Mouse (Mus musculus) layer of hippocampus, postnatal 10 days (tissue): ENCODE measurements at regions not wholly inside any gene's neighbourhood (a gene's known extent, or its start where the extent isn't known, plus 50 kb on each side); places are given as distances from the start of the nearest gene placed in this dataset.

Experiments
- DNase-seq, 2 experiments: peaks; one replicate each; pipeline ENCODE4 v3.0.0; 2021; ENCODE audit warnings: low spot score in 2 of 2

DNA sequence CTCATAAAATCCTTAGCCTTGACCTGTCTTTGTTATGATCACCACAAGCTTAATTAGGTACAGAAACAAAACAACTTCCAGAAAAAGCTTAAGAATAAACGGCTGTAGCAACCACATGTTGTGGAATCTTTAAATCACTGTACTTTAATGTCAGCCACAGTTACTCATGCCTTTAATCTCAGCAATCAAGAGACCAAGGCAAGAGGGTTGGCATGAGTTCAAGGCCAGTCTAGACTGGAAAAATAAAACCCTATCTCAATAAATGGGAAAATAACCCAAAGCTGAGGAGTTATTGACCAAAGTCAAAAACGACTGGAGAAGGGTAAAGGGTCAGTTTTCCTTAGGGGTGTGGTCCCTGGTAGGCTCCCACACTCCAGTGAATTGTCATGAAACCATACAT lies 595.2 kb upstream of the Akr1e1 start:
- DNase-seq = no peak

DNA sequence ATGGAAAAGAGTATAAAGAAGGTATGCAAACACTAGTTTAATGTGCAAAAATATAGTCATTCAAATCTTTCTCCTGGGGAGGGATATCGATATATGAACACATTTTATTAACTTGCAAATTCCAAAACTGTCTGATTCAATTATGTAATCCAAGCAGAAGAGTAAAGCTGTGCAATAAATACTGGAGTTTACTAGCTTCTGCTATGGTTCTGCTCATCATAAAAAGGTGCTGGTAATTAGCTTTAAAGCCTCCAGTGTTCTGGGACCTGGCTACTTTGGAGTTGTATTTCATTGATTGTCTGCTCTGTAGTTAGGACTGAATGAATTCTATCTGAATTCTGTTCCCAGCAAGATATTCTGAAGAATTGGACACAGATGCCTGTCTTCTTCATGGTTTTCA lies 602.7 kb upstream of the Akr1e1 start:
- no peak for DNase-seq

GRCm38 (mm10) chr13:5229476-5229875 lies 620.5 kb upstream of the Akr1e1 start:
- DNase-seq = no peak

DNA sequence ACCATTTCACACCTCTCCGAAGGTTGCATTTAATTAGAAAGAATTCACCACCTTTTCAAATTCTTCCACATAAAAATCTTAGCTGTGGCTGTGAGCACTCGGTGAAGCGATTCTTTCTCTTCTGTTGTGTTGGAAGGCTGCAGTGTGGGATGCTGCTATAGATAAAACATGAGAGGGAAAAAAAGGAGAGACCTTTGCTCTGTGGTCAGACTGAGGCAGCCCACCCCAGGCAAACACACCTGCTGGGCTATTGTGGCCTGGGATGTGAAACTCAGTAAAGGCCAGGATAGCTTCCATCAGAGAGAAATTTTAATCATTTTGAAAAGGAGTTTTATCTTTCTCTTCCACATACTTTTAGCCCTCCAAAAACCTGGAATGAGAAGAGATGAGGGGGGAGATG lies 625.3 kb upstream of the Akr1e1 start:
- no peak for DNase-seq

DNA sequence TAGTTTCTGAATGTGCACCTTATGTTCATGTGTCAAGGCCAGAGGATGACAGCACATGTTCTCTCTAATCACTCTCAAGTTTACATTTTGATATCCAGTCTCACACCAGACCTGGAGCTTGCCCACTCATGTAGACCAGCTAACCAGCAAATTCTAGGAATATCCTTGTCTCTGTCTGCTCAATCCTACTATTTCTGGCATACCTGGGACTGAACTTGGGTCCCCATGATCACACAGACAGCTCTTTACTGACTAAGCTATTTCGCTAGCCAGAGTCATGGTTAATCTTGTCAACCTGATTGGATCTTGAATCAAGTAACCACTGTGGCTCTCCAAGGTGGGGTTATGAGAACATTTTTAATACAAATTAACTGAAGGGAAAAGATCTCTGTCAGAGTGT lies 625.9 kb upstream of the Klf6 start:
- DNase-seq = no peak

DNA sequence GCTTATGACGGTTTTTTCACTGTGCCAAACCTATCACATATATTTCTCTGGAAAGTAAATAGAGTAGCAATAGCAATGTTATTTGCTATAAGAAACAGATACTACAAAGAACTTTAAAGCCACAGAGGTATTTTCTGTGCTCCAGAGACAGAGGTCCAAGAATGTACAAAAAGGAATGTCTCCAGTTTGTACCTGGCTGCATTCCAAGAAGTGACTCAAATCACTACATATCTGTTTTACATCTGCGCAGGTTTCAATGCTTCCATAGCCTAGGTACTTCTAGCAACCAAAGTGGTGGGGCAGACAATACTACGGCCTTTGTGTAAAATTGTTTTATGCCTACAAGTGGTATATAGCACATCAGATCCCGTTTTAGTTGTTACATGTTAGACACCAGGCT lies 620.7 kb upstream of the Klf6 start:
- no peak for DNase-seq

DNA sequence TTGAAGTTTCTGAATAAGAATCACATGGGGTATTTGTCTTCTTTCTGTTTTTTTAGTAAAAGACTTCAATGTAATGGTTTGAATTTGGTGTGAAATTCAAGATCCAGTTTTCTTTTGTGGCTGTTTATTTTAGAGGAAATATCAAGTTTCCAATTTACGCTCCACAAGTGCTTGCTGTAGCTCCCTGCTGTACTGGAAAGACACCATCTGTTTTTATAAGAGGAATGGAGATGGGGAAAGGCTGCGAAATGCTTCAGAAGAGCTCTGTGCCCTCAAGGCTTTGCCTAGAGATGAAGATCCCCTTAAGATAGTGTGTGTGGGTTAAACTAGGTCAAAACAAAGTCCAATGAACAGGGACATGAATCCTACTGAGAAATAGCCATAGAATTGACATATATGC lies 618.5 kb upstream of the Klf6 start:
- no peak for DNase-seq

DNA sequence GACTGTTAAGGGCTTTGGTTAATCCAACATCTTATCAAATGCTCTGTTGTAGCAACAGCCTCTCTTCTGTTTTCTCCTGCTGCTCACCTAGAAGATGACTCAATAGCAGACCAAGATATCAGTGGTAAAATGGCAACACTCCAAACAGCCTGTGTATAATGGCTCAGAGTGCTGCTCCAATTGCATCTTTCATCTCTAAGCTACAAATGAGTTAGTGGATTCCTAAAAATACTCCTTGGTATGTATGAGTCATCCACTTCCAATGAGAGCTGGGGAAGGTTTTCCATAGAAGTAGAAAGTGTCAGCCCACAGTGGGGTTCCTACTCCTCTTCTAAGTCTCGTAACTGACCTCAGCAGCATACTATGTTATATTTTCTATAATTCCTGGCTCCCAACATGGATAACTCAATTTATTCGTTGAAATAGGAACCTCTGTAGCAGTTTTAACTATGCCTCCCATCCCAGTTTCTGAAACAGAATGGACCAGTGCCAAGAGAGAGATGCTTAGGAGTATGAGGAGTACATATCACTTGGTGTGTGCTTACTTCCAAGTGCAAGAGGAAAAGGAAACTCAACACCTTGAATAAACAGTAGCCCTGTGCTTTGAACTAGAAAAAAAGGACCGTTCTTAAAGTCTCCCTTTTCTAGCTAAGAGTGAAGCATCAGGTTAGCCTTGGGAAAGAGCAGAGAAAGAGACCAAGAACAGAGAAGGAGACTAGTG lies 612.5 kb upstream of the Klf6 start:
- no peak for DNase-seq

DNA sequence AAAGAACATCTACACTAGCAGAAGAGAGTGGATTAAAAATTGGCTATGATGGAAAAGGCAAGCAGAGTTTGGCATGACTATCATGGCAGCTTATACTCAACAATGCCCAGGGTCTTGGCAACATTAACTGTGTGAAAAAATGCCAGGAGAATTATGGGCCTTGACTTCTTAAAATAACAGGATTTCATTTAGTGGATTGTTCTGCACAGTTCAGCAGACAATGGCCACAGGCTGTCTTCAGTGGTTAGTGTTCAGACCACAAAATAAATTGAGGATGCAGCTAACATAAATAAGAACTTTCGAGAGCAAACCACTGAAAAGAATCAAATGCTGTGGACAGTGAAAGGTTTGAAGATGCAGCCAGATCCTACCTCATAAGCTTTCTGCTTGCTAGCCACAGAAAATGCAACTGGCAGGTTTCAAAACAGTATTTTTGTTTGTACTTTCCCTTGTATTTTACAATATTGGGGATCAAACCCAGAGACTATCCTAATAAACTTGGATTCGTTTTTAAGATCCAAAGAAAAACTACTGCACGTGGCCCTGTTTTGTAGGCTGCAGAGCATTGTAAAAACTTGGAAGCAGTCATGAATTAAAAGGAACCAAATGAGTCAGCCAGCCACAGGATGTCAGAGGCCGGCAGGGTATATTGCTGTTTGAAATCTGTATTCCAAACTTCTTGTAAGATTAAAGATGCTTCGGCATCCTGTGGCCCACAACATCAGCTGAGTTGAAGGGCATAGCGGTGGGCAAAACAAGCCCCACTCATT lies 603.2 kb upstream of the Klf6 start:
- DNase-seq = no peak

GRCm38 (mm10) chr13:5259760-5260159 lies 601.5 kb upstream of the Klf6 start:
- DNase-seq = no peak

DNA sequence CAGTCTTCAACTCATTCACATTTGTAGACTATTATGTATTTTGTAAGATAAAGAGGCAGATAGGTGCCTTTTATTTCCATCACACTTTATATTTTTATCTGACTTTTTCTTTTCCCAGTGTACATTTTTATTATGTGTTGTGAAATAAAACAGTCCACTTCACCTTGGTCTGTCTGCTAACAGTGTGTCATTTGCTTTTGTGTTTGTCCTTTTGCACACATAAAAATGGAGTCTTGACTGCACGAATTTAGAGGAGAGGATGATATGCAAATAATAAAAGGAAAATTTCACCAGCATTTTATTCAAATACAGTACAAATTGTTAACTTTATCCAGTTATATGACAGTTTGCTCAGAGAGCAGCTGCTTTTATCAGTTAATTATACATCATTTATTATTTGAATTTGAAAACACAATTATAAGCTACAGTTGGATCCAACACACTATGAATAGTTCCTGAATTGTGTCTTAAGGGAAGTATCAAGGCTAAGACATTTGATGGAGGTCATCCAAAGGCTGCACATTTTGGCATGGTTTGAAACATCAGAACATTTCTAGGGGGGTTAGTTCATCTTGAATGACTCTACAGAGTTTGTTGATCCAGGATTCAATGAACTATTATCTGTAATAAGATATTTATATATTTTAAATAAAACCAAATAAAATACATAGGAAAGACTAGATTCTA lies 588.6 kb upstream of the Klf6 start:
- DNase-seq = no peak

- no peak for DNase-seq
These were observed 584.7 kb upstream of the Klf6 start for GRCm38 (mm10) chr13:5276564-5276963.

DNA sequence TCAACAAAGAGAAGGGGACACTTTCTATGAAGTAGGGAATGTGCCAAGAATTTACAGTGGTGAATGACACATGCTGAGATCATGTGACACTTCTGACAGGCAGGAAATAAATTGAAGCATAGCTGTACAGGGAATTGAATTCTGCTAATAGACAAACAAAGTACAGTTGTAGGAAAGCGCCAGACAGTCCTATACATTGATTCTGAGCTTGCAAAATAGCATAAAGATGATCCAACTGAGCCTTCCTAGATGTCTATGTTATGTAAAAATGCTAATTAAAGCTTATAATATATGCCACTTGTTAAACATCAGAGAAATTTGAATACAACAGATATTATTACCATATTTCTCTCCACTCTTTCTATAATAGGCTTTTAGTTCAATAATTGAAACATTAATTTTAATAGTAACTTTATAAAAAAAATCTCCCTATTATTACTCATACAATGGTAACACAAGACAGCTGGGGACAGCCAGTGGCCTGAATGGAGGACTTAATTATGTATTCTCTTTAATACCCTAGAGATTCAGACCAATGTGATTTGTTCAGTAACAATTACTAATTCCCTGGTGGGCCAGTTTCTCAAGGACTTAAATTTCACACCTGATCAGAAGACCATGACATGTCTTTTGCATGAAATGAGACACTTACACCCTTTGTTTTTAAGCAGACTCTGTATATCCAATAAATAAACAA lies 571.4 kb upstream of the Klf6 start:
- DNase-seq = no peak

GRCm38 (mm10) chr13:5302141-5302540 lies 559.1 kb upstream of the Klf6 start:
- no peak for DNase-seq

- DNase-seq = no peak
These were observed 554.6 kb upstream of the Klf6 start for GRCm38 (mm10) chr13:5306688-5307087.

DNA sequence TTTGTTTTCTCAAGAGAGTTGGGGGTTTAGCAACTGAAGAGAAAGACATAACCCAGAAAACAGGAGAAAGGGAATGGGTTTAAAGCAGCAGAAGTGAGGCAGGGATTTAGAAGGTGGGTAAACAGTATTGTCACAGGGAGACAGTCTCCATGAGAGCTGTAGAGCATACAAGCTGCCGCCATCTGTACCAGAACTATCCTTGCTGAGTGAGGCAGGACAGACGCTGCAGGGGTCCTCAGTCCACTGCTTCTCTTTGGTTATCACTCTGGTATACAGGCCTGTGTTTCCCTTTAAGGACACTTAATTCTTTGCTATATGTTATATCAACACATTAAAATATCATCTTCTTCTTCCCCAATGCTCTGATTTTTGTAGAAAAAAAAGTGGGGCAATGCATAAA lies 548.0 kb upstream of the Klf6 start:
- DNase-seq = no peak

GRCm38 (mm10) chr13:5315011-5315410 lies 546.3 kb upstream of the Klf6 start:
- no peak for DNase-seq

GRCm38 (mm10) chr13:5317941-5318856 lies 543.1 kb upstream of the Klf6 start:
- no peak for DNase-seq

GRCm38 (mm10) chr13:5345712-5346111 lies 515.6 kb upstream of the Klf6 start:
- DNase-seq = no peak
